Mouse (Mus musculus) stomach, embryonic 15.5 days (tissue): ENCODE measurements at regions not wholly inside any gene's neighbourhood (a gene's known extent, or its start where the extent isn't known, plus 50 kb on each side); places are given as distances from the start of the nearest gene placed in this dataset.

Source experiments
- ATAC-seq: fragments of 200-750 bp; cut with Nextera tagmentation; 2 replicates; pipeline ENCODE4 v1.8.0; 2017; ENCODE audit warnings: low read depth, moderate number of reproducible peaks, moderate TSS enrichment; ENCODE audit not compliant: insufficient read depth, low FRiP score
- H3K27ac ChIP-seq: fragments of 300-500 bp; sonication (generic); 2 replicates; pipeline ENCODE4 v1.5.1; 2015; ENCODE audit warnings: mild to moderate bottlenecking, inconsistent platforms
- H3K27me3 ChIP-seq: fragments of 300-500 bp; sonication (generic); replicated peaks from 2 replicates; pipeline ENCODE4 v1.6.1; 2015; ENCODE audit warnings: inconsistent platforms
- H3K36me3 ChIP-seq: fragments of 300-500 bp; sonication (generic); 2 replicates; pipeline ENCODE4 v1.6.1; 2015; ENCODE audit warnings: inconsistent platforms
- H3K4me1 ChIP-seq: fragments of 300-500 bp; sonication (generic); 2 replicates; pipeline ENCODE4 v1.6.1; 2015; ENCODE audit warnings: inconsistent platforms
- H3K4me2 ChIP-seq: fragments of 300-500 bp; sonication (generic); 2 replicates; pipeline ENCODE4 v1.6.1; 2015; ENCODE audit warnings: mild to moderate bottlenecking, inconsistent platforms
- H3K4me3 ChIP-seq: fragments of 300-500 bp; sonication (generic); replicated peaks from 2 replicates; pipeline ENCODE4 v1.5.1; 2015; ENCODE audit warnings: inconsistent platforms
- H3K9ac ChIP-seq: fragments of 300-500 bp; sonication (generic); 2 replicates; pipeline ENCODE4 v1.6.1; 2015; ENCODE audit warnings: inconsistent platforms
- H3K9me3 ChIP-seq: fragments of 300-500 bp; sonication (generic); 2 replicates; pipeline ENCODE4 v1.6.1; 2016; ENCODE audit warnings: inconsistent platforms
- WGBS: fragments of 180-500 bp; shearing (Covaris S2); methylation state at CpG from one replicate; pipeline ENCODE4 v1.1.7; 2015; 5-methylcytosine and 5-hydroxymethylcytosine counted together

DNA sequence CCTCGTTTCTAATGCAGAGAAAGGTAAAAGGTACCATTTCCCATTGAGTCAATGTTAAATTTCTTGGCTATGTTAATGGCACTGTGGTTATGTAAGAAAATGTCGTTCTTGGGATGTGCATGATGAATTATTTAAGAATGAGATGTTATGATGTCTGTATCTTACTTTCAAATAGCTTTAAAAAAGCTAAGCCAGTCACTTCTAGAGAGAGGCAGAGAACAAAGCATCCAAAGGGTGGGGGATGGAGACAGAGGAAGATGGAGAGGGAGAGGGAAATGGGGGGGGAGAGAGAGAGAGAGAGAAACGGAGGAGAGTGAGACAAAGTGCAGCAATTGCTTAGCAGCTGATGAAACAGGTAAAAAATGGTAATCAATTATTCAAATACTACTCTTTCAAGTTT lies 562.8 kb upstream of the Tle4 start:
- Histone ChIP-seq H3K4me2 (no peak overlapping the region), H3K4me3 (no peak overlapping the region), H3K27me3 (no peaks in the 10 kb centered on the region), H3K27ac (no peak overlapping the region), H3K9me3 (no peaks in the 10 kb centered on the region), H3K4me1 (no peaks in the 10 kb centered on the region), H3K9ac (no peak overlapping the region), H3K36me3 (no peaks in the 10 kb centered on the region)
- 36% methylated on average over 3 of the region's 3 CpGs for WGBS
- ATAC-seq: no peak

DNA sequence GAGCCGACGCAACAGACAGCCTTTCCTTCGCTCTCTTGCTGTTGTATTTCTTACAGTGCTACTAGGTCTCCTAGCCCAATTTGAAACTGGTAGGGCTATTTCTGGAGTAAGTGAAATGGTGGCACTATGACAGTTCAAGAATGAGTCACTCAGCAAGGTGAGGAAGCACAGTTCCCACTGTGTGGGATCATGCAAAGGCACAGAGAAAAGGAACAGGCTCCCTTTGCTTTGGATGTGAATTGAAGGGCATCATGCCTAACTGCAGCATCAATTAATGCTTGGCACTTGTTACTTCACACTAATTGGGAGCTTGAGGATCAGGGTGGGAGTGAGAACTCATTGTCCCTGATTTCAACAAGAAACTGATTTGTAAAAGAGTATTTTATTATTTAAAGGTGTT lies 560.8 kb upstream of the Tle4 start:
- H3K36me3 ChIP-seq: no peaks in the 10 kb centered on the region
- H3K9ac ChIP-seq: no peak overlapping the region
- 97% methylated on average over 3 of the region's 3 CpGs for WGBS
- H3K27me3 ChIP-seq: no peaks in the 10 kb centered on the region
- no peak overlapping the region for H3K27ac ChIP-seq
- H3K9me3 ChIP-seq: no peaks in the 10 kb centered on the region
- no peak overlapping the region for H3K4me3 ChIP-seq
- no peak overlapping the region for H3K4me2 ChIP-seq
- no peaks in the 10 kb centered on the region; the same call in 1 of the 2 replicates for H3K4me1 ChIP-seq
- ATAC-seq: no peak

GRCm38 (mm10) chr19:15158177-15158576 lies 560.3 kb upstream of the Tle4 start:
- ATAC-seq: no peak
- Histone ChIP-seq H3K27ac (no peak overlapping the region), H3K27me3 (no peaks in the 10 kb centered on the region), H3K4me2 (no peak overlapping the region), H3K4me3 (no peak overlapping the region), H3K9ac (no peak overlapping the region), H3K9me3 (no peaks in the 10 kb centered on the region), H3K4me1 (no peaks in the 10 kb centered on the region; the same call in 1 of the 2 replicates), H3K36me3 (no peaks in the 10 kb centered on the region)
- WGBS: 82% methylated on average over 14 of the region's 14 CpGs

- H3K9ac ChIP-seq: no peak overlapping the region
- H3K36me3 ChIP-seq: no peaks in the 10 kb centered on the region
- H3K9me3 ChIP-seq: no peaks in the 10 kb centered on the region
- H3K27me3 ChIP-seq: no peaks in the 10 kb centered on the region
- no peak overlapping the region for H3K4me2 ChIP-seq
- ATAC-seq: no peak
- H3K27ac ChIP-seq: no peak overlapping the region
- H3K4me3 ChIP-seq: no peak overlapping the region
- no peaks in the 10 kb centered on the region; the same call in 1 of the 2 replicates for H3K4me1 ChIP-seq
- WGBS: 42% methylated on average over 2 of the region's 2 CpGs
Measured at GRCm38 (mm10) chr19:15154693-15155092, 556.8 kb upstream of the Tle4 start.

- H3K9me3 ChIP-seq: no peaks in the 10 kb centered on the region
- ATAC-seq: no peak
- H3K9ac ChIP-seq: no peak overlapping the region
- no peak overlapping the region for H3K4me3 ChIP-seq
- no peaks in the 10 kb centered on the region for H3K36me3 ChIP-seq
- H3K27me3 ChIP-seq: no peaks in the 10 kb centered on the region
- no peaks in the 10 kb centered on the region for H3K4me1 ChIP-seq
- H3K4me2 ChIP-seq: no peak overlapping the region
- no peak overlapping the region for H3K27ac ChIP-seq
- WGBS: 80% methylated on average over 3 of the region's 3 CpGs
Measured at GRCm38 (mm10) chr19:15146325-15146724, 548.5 kb upstream of the Tle4 start.

GRCm38 (mm10) chr19:15127122-15127521 lies 529.3 kb upstream of the Tle4 start:
- no peak for ATAC-seq
- 49% methylated on average over 4 of the region's 4 CpGs for WGBS
- Histone ChIP-seq H3K27me3 (no peaks in the 10 kb centered on the region), H3K4me1 (no peaks in the 10 kb centered on the region), H3K4me3 (no peak overlapping the region), H3K9me3 (no peaks in the 10 kb centered on the region), H3K27ac (no peak overlapping the region), H3K36me3 (no peaks in the 10 kb centered on the region), H3K9ac (no peak overlapping the region), H3K4me2 (no peak overlapping the region)

GRCm38 (mm10) chr19:15108441-15109026 lies 510.7 kb upstream of the Tle4 start:
- Histone ChIP-seq H3K27ac (no peak overlapping the region), H3K4me2 (no peak overlapping the region), H3K9me3 (no peaks in the 10 kb centered on the region), H3K27me3 (no peaks in the 10 kb centered on the region), H3K36me3 (no peaks in the 10 kb centered on the region), H3K4me1 (no peaks in the 10 kb centered on the region), H3K4me3 (no peak overlapping the region), H3K9ac (no peak overlapping the region)
- no peak for ATAC-seq
- 72% methylated on average over 4 of the region's 4 CpGs for WGBS

- H3K4me1 ChIP-seq: no peaks in the 10 kb centered on the region
- H3K4me2 ChIP-seq: no peak overlapping the region
- no peaks in the 10 kb centered on the region for H3K9me3 ChIP-seq
- no peak overlapping the region for H3K4me3 ChIP-seq
- WGBS: 68% methylated on average over 1 of the region's 1 CpGs
- ATAC-seq: no peak
- H3K9ac ChIP-seq: no peak overlapping the region
- no peaks in the 10 kb centered on the region for H3K36me3 ChIP-seq
- no peak overlapping the region for H3K27ac ChIP-seq
- H3K27me3 ChIP-seq: no peaks in the 10 kb centered on the region
Measured at GRCm38 (mm10) chr19:15095054-15095453, 497.2 kb upstream of the Tle4 start.

DNA sequence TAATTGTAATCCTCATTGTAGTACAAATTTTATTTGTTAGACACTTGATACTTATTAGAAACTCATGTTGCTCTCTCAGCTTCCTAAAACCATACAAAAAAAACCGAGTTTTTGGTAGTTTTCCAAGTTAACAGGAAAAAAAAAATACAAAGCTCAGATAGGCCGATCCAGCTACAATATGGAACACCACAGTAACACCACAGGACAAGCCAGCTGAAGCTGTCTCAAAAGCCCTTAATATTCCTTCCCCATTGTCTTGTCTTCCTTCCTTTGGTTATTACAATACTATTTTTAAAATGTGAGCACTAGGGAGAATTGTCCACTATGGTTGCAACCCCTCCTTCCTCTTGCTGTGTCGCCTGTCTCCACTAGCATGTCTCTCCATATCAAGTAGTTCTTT lies 495.7 kb upstream of the Tle4 start:
- Histone ChIP-seq H3K9ac (no peak overlapping the region), H3K4me3 (no peak overlapping the region), H3K4me2 (no peak overlapping the region), H3K36me3 (no peaks in the 10 kb centered on the region), H3K27me3 (no peaks in the 10 kb centered on the region), H3K27ac (no peak overlapping the region), H3K4me1 (no peaks in the 10 kb centered on the region), H3K9me3 (no peaks in the 10 kb centered on the region)
- WGBS: 50% methylated on average over 3 of the region's 3 CpGs
- no peak for ATAC-seq

- H3K9ac ChIP-seq: no peak overlapping the region
- no peaks in the 10 kb centered on the region for H3K4me1 ChIP-seq
- no peak for ATAC-seq
- H3K27ac ChIP-seq: no peak overlapping the region
- H3K4me2 ChIP-seq: no peak overlapping the region
- H3K36me3 ChIP-seq: no peaks in the 10 kb centered on the region
- no peaks in the 10 kb centered on the region for H3K27me3 ChIP-seq
- no peak overlapping the region for H3K4me3 ChIP-seq
- H3K9me3 ChIP-seq: no peaks in the 10 kb centered on the region
- 84% methylated on average over 4 of the region's 4 CpGs for WGBS
Measured at GRCm38 (mm10) chr19:15080638-15081037, 482.8 kb upstream of the Tle4 start.

DNA sequence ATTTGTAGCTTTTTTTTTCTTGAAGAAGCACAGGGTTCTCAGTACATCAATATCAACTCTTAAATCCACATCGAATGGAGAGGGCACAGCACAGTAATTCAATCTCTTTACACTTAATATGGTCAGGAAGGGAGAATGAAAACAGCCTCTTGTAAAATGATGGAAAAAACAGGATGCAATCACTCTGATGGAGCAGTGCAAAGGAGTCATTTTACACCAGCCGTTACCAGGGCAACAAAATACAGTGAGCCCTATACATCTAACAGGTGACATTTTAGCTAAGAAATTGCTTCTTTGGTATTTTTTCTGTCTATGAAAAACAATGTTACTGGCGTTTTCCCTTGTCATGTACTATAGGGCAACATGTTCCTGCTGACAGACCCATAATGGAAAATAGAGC lies 459.9 kb upstream of the Tle4 start:
- Histone ChIP-seq H3K9me3 (no peaks in the 10 kb centered on the region), H3K4me1 (no peaks in the 10 kb centered on the region), H3K4me2 (no peak overlapping the region), H3K27me3 (no peaks in the 10 kb centered on the region), H3K4me3 (no peak overlapping the region), H3K9ac (no peak overlapping the region), H3K36me3 (no peaks in the 10 kb centered on the region), H3K27ac (no peak overlapping the region)
- ATAC-seq: no peak
- 83% methylated on average over 3 of the region's 3 CpGs for WGBS

- Histone ChIP-seq H3K9me3 (no peaks in the 10 kb centered on the region), H3K27ac (no peak overlapping the region), H3K4me3 (no peak overlapping the region), H3K27me3 (no peaks in the 10 kb centered on the region), H3K36me3 (no peaks in the 10 kb centered on the region), H3K4me1 (no peaks in the 10 kb centered on the region), H3K9ac (no peak overlapping the region), H3K4me2 (no peak overlapping the region)
- WGBS: 47% methylated on average over 3 of the region's 3 CpGs
- no peak for ATAC-seq
Measured at GRCm38 (mm10) chr19:15053582-15054141, 455.8 kb upstream of the Tle4 start.
